Mouse (Mus musculus) liver, embryonic 13.5 days (tissue): ENCODE measurements around the gene Tnip2. TPM values are rescaled to one million over a fixed set of nuclear protein-coding genes. Genes with fewer than 3 reads are reported as not detected.

ENCODE experiments used
- ATAC-seq: fragments of 200-750 bp; cut with Nextera tagmentation; 2 replicates; pipeline ENCODE4 v1.8.0; 2017; ENCODE audit warnings: low read depth, mild to moderate bottlenecking, moderate number of reproducible peaks, moderate library complexity
- DNase-seq: peaks from one replicate; pipeline ENCODE4 v3.0.0; 2022
- H3K27ac ChIP-seq: fragments of 300-500 bp; sonication (generic); 2 replicates; pipeline ENCODE4 v1.5.1; 2015; ENCODE audit warnings: moderate library complexity, mild to moderate bottlenecking, inconsistent platforms
- H3K27me3 ChIP-seq: fragments of 300-500 bp; sonication (generic); 2 replicates; pipeline ENCODE4 v1.6.1; 2015; ENCODE audit warnings: mild to moderate bottlenecking, inconsistent platforms
- H3K36me3 ChIP-seq: fragments of 300-500 bp; sonication (generic); 2 replicates; pipeline ENCODE4 v1.6.1; 2015; ENCODE audit warnings: mild to moderate bottlenecking, inconsistent platforms
- H3K4me1 ChIP-seq: fragments of 300-500 bp; sonication (generic); replicated peaks from 2 replicates; pipeline ENCODE4 v1.6.1; 2015; ENCODE audit warnings: inconsistent platforms
- H3K4me2 ChIP-seq: fragments of 300-500 bp; sonication (generic); 2 replicates; pipeline ENCODE4 v1.6.1; 2015; ENCODE audit warnings: inconsistent platforms, mild to moderate bottlenecking, moderate library complexity
- H3K4me3 ChIP-seq: fragments of 300-500 bp; sonication (generic); replicated peaks from 2 replicates; pipeline ENCODE4 v1.5.1; 2015; ENCODE audit warnings: mild to moderate bottlenecking, inconsistent platforms
- H3K9ac ChIP-seq: fragments of 300-500 bp; sonication (generic); 2 replicates; pipeline ENCODE4 v1.6.1; 2015; ENCODE audit warnings: mild to moderate bottlenecking, inconsistent platforms
- H3K9me3 ChIP-seq: fragments of 300-500 bp; sonication (generic); replicated peaks from 2 replicates; pipeline ENCODE4 v1.6.1; 2016; ENCODE audit warnings: inconsistent platforms
- WGBS: fragments of 180-500 bp; shearing (Covaris S2); methylation state at CpG from one replicate; pipeline ENCODE4 v1.1.7; 2015; ENCODE audit not compliant: insufficient replicate concordance; 5-methylcytosine and 5-hydroxymethylcytosine counted together
- polyA plus RNA-seq: library from polyadenylated mRNA; unstranded; fragments of >200 nt; fragmentation: Nextera tagmentation; extraction: Ambion mirVana; gene quantifications from 2 replicates; pipeline ENCODE4 v1.2.1, GENCODE M21; 2015

The Tnip2 gene
- polyA plus RNA-seq, 1 experiment from 2014 or later, result 5.4 TPM

DNA sequence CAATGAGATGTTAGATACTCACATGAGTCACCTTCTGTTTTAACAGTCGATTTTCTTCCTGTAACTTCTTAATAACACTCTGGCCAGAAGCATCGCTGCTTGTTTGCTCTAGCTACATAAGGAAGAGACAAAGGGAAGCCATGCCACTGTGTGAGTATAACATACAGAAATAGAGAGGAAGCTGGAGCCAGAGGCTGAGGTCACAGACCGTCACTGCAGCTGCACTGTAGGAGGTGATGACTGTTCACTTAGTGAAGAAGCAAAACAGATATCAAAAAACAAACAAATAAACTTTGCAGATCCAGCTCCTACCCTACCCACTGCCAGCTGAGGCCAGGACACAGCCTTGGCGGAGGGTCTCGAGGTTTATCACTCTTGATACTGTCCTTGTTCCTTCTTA is 12.9 kb downstream of the Tnip2 start:
- peaks cover 12% of the 10 kb centered on the region for H3K4me1 ChIP-seq
- no peak overlapping the region for H3K4me3 ChIP-seq
- WGBS, result 73% methylated on average over 5 of the region's 5 CpGs
- ATAC-seq, result no peak
- H3K9me3 ChIP-seq, result no peaks in the 10 kb centered on the region
- H3K9ac ChIP-seq, result no peak overlapping the region
- H3K4me2 ChIP-seq, result no peak overlapping the region
- no peak for DNase-seq
- no peak overlapping the region for H3K27ac ChIP-seq
- peaks cover 26% of the 10 kb centered on the region; the same call in 1 of the 2 replicates for H3K36me3 ChIP-seq
- no peaks in the 10 kb centered on the region for H3K27me3 ChIP-seq

GRCm38 (mm10) chr5:34496745-34497144 is 17.0 kb downstream of the Tnip2 start:
- peak; percentile 58 for ATAC-seq
- no peak overlapping the region for H3K27ac ChIP-seq
- H3K9ac ChIP-seq, result no peak overlapping the region
- DNase-seq, result no peak
- no peak overlapping the region for H3K4me3 ChIP-seq
- no peaks in the 10 kb centered on the region for H3K9me3 ChIP-seq
- 72% methylated on average over 6 of the region's 6 CpGs for WGBS
- no peaks in the 10 kb centered on the region for H3K27me3 ChIP-seq
- H3K4me1 ChIP-seq, result peaks cover 12% of the 10 kb centered on the region
- H3K4me2 ChIP-seq, result no peak overlapping the region
- peaks cover 17% of the 10 kb centered on the region; the same call in 1 of the 2 replicates for H3K36me3 ChIP-seq

- H3K9me3 ChIP-seq, result no peaks in the 10 kb centered on the region
- H3K9ac ChIP-seq, result no peak overlapping the region
- WGBS, result 81% methylated on average over 3 of the region's 3 CpGs
- H3K27me3 ChIP-seq, result no peaks in the 10 kb centered on the region
- no peak for ATAC-seq
- H3K4me3 ChIP-seq, result no peak overlapping the region
- H3K27ac ChIP-seq, result no peak overlapping the region
- no peak overlapping the region for H3K4me2 ChIP-seq
- H3K4me1 ChIP-seq, result no peaks in the 10 kb centered on the region
- DNase-seq, result no peak
- peaks cover 21% of the 10 kb centered on the region for H3K36me3 ChIP-seq
These were observed 24.4 kb downstream of the Tnip2 start for GRCm38 (mm10) chr5:34489418-34489787.

GRCm38 (mm10) chr5:34488741-34489417 is 24.9 kb downstream of the Tnip2 start:
- no peak for ATAC-seq
- Histone ChIP-seq H3K4me3 (no peak overlapping the region), H3K27me3 (no peaks in the 10 kb centered on the region), H3K36me3 (peaks cover 21% of the 10 kb centered on the region), H3K27ac (no peak overlapping the region), H3K9me3 (no peaks in the 10 kb centered on the region), H3K9ac (no peak overlapping the region), H3K4me1 (no peaks in the 10 kb centered on the region), H3K4me2 (no peak overlapping the region)
- WGBS, result 76% methylated on average over 6 of the region's 6 CpGs
- no peak for DNase-seq

DNA sequence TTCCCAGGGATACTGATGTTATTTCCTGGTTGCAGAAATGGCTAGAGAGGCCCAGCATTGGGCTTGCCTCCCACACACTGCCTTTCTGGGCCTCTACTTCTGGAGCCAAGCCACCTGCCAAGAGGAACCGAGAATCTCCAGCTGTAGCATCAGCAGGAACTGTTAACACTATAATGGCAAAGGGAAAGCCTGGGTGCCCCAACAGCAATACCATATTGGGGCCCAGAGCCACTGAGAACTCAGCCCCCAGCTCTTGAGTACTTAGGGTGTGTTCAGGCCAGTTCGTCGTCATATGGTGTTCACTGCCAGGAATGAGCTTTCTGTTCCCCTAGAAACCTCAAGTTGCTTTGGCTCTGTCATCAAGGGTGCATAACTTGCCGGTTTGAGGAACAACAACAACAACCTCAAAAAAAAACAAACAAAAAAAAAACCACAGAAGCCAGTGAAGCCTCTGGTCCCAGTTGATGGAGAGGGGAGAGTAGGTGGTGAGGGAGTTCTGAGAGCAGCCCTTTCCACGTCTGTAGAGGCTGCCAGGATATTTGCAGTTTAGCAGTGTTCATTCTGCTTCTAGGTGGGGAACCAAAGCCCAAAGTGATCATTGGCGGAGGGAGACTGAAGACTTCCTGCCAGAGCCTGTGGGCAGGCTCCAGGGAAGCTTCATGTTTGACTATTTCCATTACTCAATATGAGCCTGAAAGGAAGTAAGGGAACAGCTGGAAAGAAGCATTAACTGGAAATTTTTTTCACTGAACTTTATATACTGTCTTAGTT is 26.3 kb downstream of the Tnip2 start:
- H3K4me2 ChIP-seq, result no peak overlapping the region
- no peak overlapping the region for H3K27ac ChIP-seq
- ATAC-seq, result no peak
- no peak for DNase-seq
- no peak overlapping the region for H3K4me3 ChIP-seq
- peaks cover 25% of the 10 kb centered on the region for H3K36me3 ChIP-seq
- WGBS, result 64% methylated on average over 6 of the region's 6 CpGs
- no peaks in the 10 kb centered on the region for H3K4me1 ChIP-seq
- H3K9ac ChIP-seq, result no peak overlapping the region
- no peaks in the 10 kb centered on the region for H3K9me3 ChIP-seq
- no peaks in the 10 kb centered on the region for H3K27me3 ChIP-seq

- no peaks in the 10 kb centered on the region for H3K27me3 ChIP-seq
- 80% methylated on average over 15 of the region's 15 CpGs for WGBS
- peaks cover 36% of the 10 kb centered on the region for H3K36me3 ChIP-seq
- no peak overlapping the region for H3K4me2 ChIP-seq
- H3K27ac ChIP-seq, result no peak overlapping the region
- H3K9me3 ChIP-seq, result no peaks in the 10 kb centered on the region
- no peak overlapping the region for H3K9ac ChIP-seq
- no peaks in the 10 kb centered on the region for H3K4me1 ChIP-seq
- ATAC-seq (no peak), DNase-seq (no peak)
- no peak overlapping the region for H3K4me3 ChIP-seq
These were observed 28.1 kb downstream of the Tnip2 start for GRCm38 (mm10) chr5:34485731-34486130.

DNA sequence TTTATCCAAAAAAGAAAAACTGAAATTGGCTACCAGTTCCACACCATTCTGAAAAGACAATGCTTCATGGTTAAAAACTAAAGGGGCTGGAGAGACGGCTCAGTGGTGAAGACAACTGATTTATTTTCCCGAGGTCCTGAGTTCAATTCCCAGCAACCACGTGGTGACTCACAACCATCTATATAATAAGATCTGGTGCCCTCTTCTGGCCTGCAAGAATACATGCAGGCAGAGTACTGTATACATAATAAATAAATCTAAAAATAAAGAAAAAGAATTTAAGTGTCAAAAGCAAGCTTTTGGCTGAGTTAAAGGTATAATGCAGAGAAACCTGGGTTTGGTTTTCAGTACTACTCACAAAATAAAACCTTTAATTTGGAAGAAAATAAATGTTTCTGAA is 32.9 kb downstream of the Tnip2 start:
- no peak for ATAC-seq
- Histone ChIP-seq H3K4me2 (no peak overlapping the region), H3K36me3 (peaks cover 57% of the 10 kb centered on the region), H3K4me3 (no peak overlapping the region), H3K9me3 (no peaks in the 10 kb centered on the region), H3K4me1 (no peaks in the 10 kb centered on the region), H3K27ac (no peak overlapping the region), H3K9ac (no peak overlapping the region), H3K27me3 (no peaks in the 10 kb centered on the region)
- DNase-seq, result no peak
- 78% methylated on average over 3 of the region's 3 CpGs for WGBS

GRCm38 (mm10) chr5:34468039-34468775 is 45.6 kb downstream of the Tnip2 start:
- H3K4me1 ChIP-seq, result peaks cover 42% of the 10 kb centered on the region
- no peak overlapping the region for H3K4me3 ChIP-seq
- H3K36me3 ChIP-seq, result peaks cover 56% of the 10 kb centered on the region
- ATAC-seq, result peak; percentile 99
- H3K27me3 ChIP-seq, result no peaks in the 10 kb centered on the region
- H3K27ac ChIP-seq, result peak overlapping the region; percentile 77
- peak; percentile 63 for DNase-seq
- peak overlapping the region; percentile 43; the same call in 1 of the 2 replicates for H3K9ac ChIP-seq
- peak overlapping the region; percentile 56 for H3K4me2 ChIP-seq
- no peaks in the 10 kb centered on the region for H3K9me3 ChIP-seq
- 37% methylated on average over 2 of the region's 2 CpGs for WGBS

DNA sequence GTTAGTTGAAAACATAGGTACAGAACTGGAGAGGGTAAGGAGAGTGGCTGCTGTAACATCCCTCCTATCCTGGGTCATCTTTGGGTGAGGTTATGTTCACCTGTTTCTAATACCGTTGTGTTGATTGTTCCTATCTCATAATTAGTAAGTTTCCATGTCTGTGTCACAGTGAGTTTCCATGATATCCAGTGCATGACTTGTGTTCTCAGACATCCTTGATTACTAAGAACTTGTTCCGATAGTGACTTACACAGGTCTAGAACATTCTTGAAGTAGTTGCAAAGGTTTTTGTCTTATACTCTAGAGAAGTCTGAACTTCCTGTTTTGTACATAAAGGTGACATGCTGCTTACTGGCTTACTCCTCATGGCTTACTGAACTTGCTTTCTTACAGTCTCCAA is 47.1 kb downstream of the Tnip2 start:
- H3K36me3 ChIP-seq, result peaks cover 55% of the 10 kb centered on the region
- no peak for ATAC-seq
- WGBS, result 88% methylated on average over 2 of the region's 2 CpGs

DNA sequence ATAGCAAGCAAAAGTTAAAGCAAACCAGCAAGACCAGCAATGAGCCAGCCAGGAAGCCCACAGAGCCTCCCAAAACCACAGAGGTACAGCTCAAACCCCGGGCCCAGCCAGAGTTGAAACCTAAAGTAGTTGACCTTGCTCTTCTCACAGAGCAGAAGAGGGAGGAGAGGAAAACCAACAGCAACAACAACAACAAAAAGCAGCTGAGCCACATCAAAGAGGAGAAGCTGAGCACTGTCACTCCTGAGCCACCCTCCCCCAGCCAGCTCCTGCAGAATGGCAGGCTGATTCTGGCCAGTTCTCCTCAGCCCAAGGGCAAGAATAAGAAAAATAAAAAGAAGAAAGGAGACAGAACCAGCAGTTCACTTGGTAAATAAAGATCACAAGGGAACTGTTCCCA is 47.7 kb downstream of the Tnip2 start:
- DNase-seq, result no peak
- Histone ChIP-seq H3K36me3 (peaks cover 61% of the 10 kb centered on the region), H3K27ac (peak overlapping the region; percentile 34), H3K4me3 (no peak overlapping the region), H3K9me3 (no peaks in the 10 kb centered on the region), H3K27me3 (no peaks in the 10 kb centered on the region), H3K4me2 (no peak overlapping the region), H3K9ac (no peak overlapping the region), H3K4me1 (peaks cover 42% of the 10 kb centered on the region)
- 44% methylated on average over 1 of the region's 1 CpGs for WGBS
- no peak for ATAC-seq

More for the DNA sequence above, 47.1 kb downstream of the Tnip2 start:
- no peak for DNase-seq
- Histone ChIP-seq H3K4me3 (no peak overlapping the region), H3K4me2 (no peak overlapping the region), H3K27ac (peak overlapping the region; percentile 36; the same call in 1 of the 2 replicates), H3K9ac (no peak overlapping the region), H3K27me3 (no peaks in the 10 kb centered on the region), H3K4me1 (peaks cover 42% of the 10 kb centered on the region), H3K9me3 (no peaks in the 10 kb centered on the region)

DNA sequence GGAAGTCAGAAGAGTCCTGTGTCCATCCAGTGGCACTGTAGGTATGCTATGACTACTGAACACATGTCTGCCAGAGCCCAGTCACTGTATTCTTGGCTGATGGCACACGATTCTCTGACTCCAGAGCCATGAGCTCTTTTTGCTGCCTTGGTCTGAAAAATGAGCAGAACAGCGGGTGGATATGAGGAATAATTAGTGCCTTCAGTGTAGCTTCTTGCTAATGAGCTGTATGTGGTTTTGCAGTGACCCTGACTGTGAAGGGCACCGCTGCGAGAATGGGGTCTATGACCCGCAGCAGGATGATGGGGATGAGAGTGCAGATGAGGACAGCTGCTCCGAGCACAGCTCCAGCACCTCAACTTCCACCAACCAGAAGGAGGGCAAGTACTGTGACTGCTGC is 52.0 kb downstream of the Tnip2 start:
- peaks cover 7% of the 10 kb centered on the region for H3K4me1 ChIP-seq
- no peak overlapping the region for H3K4me2 ChIP-seq
- no peak overlapping the region for H3K27ac ChIP-seq
- ATAC-seq (no peak), DNase-seq (no peak)
- no peaks in the 10 kb centered on the region for H3K27me3 ChIP-seq
- 79% methylated on average over 6 of the region's 6 CpGs for WGBS
- H3K4me3 ChIP-seq, result no peak overlapping the region
- peaks cover 80% of the 10 kb centered on the region for H3K36me3 ChIP-seq
- no peaks in the 10 kb centered on the region for H3K9me3 ChIP-seq
- no peak overlapping the region for H3K9ac ChIP-seq
